Mouse (Mus musculus) lung, embryonic 15.5 days (tissue): ENCODE results near the gene Prpf4. TPM values are rescaled to one million over a fixed set of nuclear protein-coding genes. Genes with fewer than 3 reads are reported as not detected.

Experiments used
- ATAC-seq: fragments of 200-750 bp; cut with Nextera tagmentation; 2 replicates; pipeline ENCODE4 v1.8.0; 2017; ENCODE audit warnings: moderate number of reproducible peaks, borderline replicate concordance; ENCODE audit not compliant: low FRiP score, low TSS enrichment; ENCODE audit errors: extremely low read depth
- H3K27ac ChIP-seq: fragments of 300-500 bp; sonication (generic); 2 replicates; pipeline ENCODE4 v1.5.1; 2015; ENCODE audit warnings: moderate library complexity, mild to moderate bottlenecking, inconsistent platforms
- H3K27me3 ChIP-seq: fragments of 300-500 bp; sonication (generic); 2 replicates; pipeline ENCODE4 v1.6.1; 2015; ENCODE audit warnings: inconsistent platforms
- H3K36me3 ChIP-seq: fragments of 300-500 bp; sonication (generic); 2 replicates; pipeline ENCODE4 v1.6.1; 2015; ENCODE audit warnings: inconsistent platforms
- H3K4me1 ChIP-seq: fragments of 300-500 bp; sonication (generic); 2 replicates; pipeline ENCODE4 v1.6.1; 2015; ENCODE audit warnings: inconsistent platforms
- H3K4me2 ChIP-seq: fragments of 300-500 bp; sonication (generic); 2 replicates; pipeline ENCODE4 v1.6.1; 2015; ENCODE audit warnings: inconsistent platforms, mild to moderate bottlenecking, moderate library complexity
- H3K4me3 ChIP-seq: fragments of 300-500 bp; sonication (generic); 2 replicates; pipeline ENCODE4 v1.5.1; 2015; ENCODE audit warnings: mild to moderate bottlenecking, inconsistent platforms
- H3K9ac ChIP-seq: fragments of 300-500 bp; sonication (generic); 2 replicates; pipeline ENCODE4 v1.6.1; 2015; ENCODE audit warnings: inconsistent platforms
- H3K9me3 ChIP-seq: fragments of 300-500 bp; sonication (generic); 2 replicates; pipeline ENCODE4 v1.6.1; 2016; ENCODE audit warnings: inconsistent platforms
- WGBS: fragments of 180-500 bp; shearing (Covaris S2); methylation state at CpG from one replicate; pipeline ENCODE4 v1.1.7; 2015; 5-methylcytosine and 5-hydroxymethylcytosine counted together
- polyA plus RNA-seq: library from polyadenylated mRNA; unstranded; fragments of >200 nt; fragmentation: Nextera tagmentation; extraction: Ambion mirVana; gene quantifications from 2 replicates; pipeline ENCODE4 v1.2.1, GENCODE M21; 2015

Gene Prpf4
- polyA plus RNA-seq, 1 experiment from 2014 or later: 22.4 TPM

DNA sequence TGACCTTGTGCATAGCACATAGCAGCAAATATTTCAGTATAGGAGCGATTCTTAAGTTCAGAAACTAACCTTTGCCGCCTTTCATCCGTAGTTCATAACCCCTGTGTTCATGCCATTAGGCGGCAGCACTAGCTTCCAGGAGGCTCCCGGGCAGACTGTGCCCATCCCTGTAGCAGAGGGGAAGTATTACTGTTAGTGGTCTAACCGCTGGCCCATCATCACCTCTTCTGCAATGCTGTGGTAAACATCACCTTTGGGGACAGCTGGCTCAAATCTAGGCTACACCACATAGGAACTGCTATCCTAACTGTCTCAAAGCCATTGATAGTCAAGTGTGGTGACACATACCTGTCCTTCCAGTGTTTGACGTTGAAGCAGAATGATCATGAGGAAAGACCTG is 16.7 kb upstream of the Prpf4 start:
- no peaks in the 10 kb centered on the region for H3K27me3 ChIP-seq
- no peak overlapping the region for H3K4me3 ChIP-seq
- no peak overlapping the region for H3K9ac ChIP-seq
- WGBS: 77% methylated on average over 7 of the region's 7 CpGs
- no peak overlapping the region for H3K27ac ChIP-seq
- no peaks in the 10 kb centered on the region for H3K4me1 ChIP-seq
- H3K36me3 ChIP-seq: peaks cover 54% of the 10 kb centered on the region
- no peak for ATAC-seq
- no peaks in the 10 kb centered on the region for H3K9me3 ChIP-seq
- H3K4me2 ChIP-seq: no peak overlapping the region

DNA sequence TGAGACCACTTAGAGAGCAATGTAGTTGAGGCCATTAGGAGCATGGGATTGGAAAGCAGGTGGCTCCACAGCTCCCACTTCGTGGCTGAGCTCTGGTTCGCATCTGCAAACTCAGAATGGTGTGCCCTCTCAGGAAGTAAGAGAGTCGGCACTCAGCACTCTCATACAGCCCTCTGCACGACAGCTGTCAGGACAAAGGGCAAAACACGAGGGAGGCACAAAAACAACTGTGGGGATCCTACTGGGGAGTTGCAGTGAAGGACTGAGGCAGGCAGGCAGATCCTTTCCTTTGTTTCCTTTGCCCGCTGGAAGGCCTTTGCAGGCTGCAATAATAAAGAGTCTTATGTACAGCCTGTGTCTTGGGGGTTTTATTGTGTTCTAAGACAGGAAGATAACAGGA is 15.1 kb upstream of the Prpf4 start:
- H3K27ac ChIP-seq: no peak overlapping the region
- no peak overlapping the region for H3K9ac ChIP-seq
- no peaks in the 10 kb centered on the region for H3K9me3 ChIP-seq
- H3K4me1 ChIP-seq: no peaks in the 10 kb centered on the region
- ATAC-seq: no peak
- peaks cover 66% of the 10 kb centered on the region for H3K36me3 ChIP-seq
- WGBS: 70% methylated on average over 6 of the region's 6 CpGs
- no peaks in the 10 kb centered on the region for H3K27me3 ChIP-seq
- no peak overlapping the region for H3K4me2 ChIP-seq
- no peak overlapping the region for H3K4me3 ChIP-seq

DNA sequence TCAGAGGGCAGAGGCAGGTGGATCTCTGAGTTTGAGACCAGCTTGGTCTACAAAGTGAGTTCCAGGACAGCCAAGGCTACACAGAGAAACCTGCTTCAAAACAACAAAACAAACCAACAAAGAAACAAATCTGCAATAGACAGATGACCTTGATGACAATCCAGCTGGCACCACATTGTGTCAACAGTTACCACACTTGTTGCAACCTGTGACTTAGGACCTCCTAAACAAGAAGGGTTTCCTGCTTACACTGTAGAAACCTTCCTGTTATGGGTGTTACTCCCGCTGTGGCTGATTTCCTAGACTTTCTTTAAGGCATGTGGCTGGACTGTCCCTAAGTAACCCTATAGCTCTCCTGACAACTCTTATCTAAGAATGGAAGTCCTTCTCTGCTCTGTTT is 12.8 kb upstream of the Prpf4 start:
- H3K36me3 ChIP-seq: peaks cover 77% of the 10 kb centered on the region

DNA sequence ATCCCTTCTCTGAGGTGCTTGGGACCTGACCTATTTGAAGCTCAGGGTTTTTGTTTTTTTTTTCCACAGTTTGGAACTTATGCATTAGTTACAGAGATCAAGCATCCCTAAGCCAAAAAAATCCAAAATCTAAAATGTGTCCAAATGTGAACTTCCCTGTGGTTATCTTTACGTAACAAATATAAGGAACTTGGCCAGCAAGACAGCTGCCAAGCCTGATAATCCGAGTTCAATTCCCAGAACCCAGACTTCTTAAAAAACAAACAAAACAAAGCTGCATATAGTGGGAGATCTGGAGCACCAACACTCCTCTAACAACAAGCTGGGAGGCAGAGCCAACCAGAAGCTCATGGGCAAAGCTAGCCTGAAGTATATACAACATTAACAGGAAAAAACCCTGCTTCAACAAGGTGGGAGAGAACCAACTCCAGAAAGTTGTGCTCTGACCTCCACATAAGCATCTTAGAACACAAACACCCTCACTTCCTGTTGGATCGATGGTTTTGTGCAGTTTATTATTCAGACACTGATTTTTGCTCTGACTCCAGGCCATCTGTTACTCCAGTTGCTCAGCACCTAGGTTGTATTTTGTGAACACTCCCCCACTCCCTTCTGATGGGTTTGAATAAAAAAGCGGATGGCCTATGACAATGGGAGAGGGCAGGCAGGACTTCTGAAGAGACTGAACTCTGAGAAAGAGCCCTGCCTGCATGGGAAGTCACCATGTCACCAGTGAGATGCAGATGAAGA is 10.8 kb upstream of the Prpf4 start:
- WGBS: 78% methylated on average over 4 of the region's 4 CpGs
- no peak for ATAC-seq
- Histone ChIP-seq H3K27me3 (no peaks in the 10 kb centered on the region), H3K27ac (no peak overlapping the region), H3K36me3 (peaks cover 79% of the 10 kb centered on the region), H3K9ac (no peak overlapping the region), H3K4me3 (no peak overlapping the region), H3K4me1 (no peaks in the 10 kb centered on the region), H3K4me2 (no peak overlapping the region), H3K9me3 (no peaks in the 10 kb centered on the region)

More for the DNA sequence above, 12.8 kb upstream of the Prpf4 start:
- H3K27me3 ChIP-seq: no peaks in the 10 kb centered on the region
- H3K4me1 ChIP-seq: no peaks in the 10 kb centered on the region
- H3K9ac ChIP-seq: no peak overlapping the region
- H3K4me2 ChIP-seq: no peak overlapping the region
- no peaks in the 10 kb centered on the region for H3K9me3 ChIP-seq
- 81% methylated on average over 1 of the region's 1 CpGs for WGBS
- no peak for ATAC-seq
- H3K27ac ChIP-seq: no peak overlapping the region
- no peak overlapping the region for H3K4me3 ChIP-seq

DNA sequence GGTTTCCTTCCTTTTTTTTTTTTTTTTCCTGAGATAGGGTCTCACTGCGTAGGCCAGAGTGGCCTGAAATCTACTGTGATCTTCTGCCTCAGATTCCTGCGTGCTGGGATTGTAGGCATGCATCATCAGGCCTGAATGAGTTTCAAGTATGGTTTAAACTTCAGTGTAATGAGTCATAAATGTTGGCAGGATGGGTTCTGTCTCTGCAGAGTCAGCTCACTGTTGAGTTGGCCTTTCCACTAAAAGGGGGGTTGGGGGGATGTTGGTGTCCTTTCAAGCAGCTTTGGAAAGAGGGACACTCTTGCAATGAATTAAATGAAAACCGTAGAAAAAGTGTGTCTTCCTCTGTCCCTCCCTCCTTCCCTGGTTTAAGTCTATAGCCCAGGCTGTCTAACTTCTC is 9.6 kb upstream of the Prpf4 start:
- H3K4me3 ChIP-seq: no peak overlapping the region
- no peaks in the 10 kb centered on the region for H3K4me1 ChIP-seq
- no peak overlapping the region for H3K4me2 ChIP-seq
- H3K9me3 ChIP-seq: no peaks in the 10 kb centered on the region
- 90% methylated on average over 3 of the region's 3 CpGs for WGBS
- H3K27me3 ChIP-seq: no peaks in the 10 kb centered on the region
- H3K36me3 ChIP-seq: peaks cover 80% of the 10 kb centered on the region
- no peak overlapping the region for H3K27ac ChIP-seq
- no peak for ATAC-seq
- H3K9ac ChIP-seq: no peak overlapping the region

DNA sequence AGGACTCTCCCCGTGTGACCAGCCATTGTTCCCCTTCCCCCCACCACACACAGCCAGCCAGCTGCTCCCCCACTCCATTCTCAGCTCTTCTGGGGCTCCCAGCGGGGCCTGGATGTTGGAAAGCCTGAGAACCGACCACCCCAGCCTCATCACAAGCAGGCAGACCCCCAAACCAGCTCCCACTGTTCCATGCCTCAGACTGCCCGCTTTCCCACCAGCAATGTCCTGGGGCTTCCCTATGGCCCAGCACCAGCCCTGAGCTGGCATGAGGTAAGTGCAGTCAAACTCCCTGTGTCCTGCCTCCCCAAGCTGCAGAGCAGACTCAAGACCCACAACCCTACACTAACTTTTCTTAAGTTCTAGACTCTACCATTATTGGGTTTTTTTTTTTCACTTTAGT is 2.5 kb upstream of the Prpf4 start:
- ATAC-seq: no peak
- H3K27me3 ChIP-seq: no peaks in the 10 kb centered on the region
- no peak overlapping the region for H3K27ac ChIP-seq
- peaks cover 18% of the 10 kb centered on the region for H3K4me1 ChIP-seq
- 77% methylated on average over 4 of the region's 4 CpGs for WGBS
- H3K36me3 ChIP-seq: peaks cover 21% of the 10 kb centered on the region
- no peaks in the 10 kb centered on the region for H3K9me3 ChIP-seq
- H3K9ac ChIP-seq: no peak overlapping the region
- H3K4me3 ChIP-seq: no peak overlapping the region
- H3K4me2 ChIP-seq: no peak overlapping the region

DNA sequence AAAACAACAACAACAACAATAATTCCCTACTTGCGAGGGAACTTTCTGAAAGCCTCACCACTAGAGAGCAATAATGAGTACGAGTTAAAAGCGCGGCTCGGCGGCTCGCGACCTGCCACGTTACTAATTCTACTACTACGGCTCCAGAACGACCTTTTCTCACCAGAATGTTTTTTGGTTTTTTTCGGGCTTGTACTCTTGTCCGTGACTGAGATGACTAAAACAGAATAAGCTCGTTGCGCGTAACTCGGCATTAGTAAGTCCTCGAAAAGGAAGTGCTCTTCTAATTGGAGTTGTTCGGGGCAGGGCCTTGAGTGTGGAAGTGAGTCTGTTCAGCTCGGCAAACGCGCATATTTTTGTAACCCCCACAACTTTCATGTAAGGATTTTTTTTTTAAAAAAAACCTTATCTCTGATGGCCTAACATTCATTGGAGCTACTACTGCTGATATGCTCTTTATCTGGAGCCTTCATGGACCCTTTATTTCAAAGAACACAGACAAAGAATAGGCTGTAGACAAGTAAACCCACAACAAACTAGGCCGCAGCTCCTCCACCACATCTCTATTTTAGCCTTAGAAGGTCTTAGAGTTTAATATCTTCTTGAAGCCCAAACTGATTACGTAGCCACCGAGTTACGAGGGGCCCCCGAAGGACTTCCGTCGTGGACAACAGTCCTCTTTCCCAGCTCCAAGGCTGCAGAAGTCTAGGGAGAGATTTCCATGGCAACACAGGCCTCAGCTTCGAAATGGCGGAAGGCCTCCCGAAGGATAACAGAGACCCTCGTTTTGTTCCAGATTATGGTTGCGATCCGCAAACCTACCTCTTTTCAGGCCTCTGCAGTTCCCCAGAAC is 641 bp upstream of the Prpf4 start:
- peak overlapping the region; percentile 83 for H3K27ac ChIP-seq

DNA sequence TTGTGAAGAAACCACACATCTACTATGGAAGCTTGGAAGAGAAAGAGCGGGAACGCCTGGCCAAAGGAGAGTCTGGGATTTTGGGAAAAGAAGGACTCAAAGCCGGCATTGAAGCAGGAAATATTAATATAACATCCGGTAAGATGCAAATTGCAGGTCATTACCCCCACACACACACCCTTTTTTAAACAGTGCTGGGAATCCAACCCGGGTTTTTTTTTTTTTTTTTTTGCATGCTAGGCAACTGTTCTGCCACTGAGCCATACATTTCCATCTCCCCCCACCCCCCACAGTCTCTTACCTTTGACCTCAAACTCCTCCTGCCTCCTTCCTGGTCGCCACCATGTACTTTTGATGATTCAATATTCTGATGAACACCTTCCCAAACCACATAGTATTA is 1.0 kb downstream of the Prpf4 start:
- peak overlapping the region; percentile 80 for H3K9ac ChIP-seq
- H3K4me3 ChIP-seq: peak overlapping the region; percentile 73
- WGBS: 13% methylated on average over 6 of the region's 6 CpGs
- H3K27me3 ChIP-seq: no peaks in the 10 kb centered on the region
- peaks cover 34% of the 10 kb centered on the region for H3K36me3 ChIP-seq
- peak overlapping the region; percentile 83; the same call in 1 of the 2 replicates for H3K27ac ChIP-seq
- ATAC-seq: no peak
- H3K4me2 ChIP-seq: peak overlapping the region; percentile 58
- no peaks in the 10 kb centered on the region for H3K9me3 ChIP-seq
- peaks cover 18% of the 10 kb centered on the region for H3K4me1 ChIP-seq

More for the DNA sequence above, 641 bp upstream of the Prpf4 start:
- peak overlapping the region; percentile 53 for H3K4me2 ChIP-seq
- H3K9me3 ChIP-seq: no peaks in the 10 kb centered on the region
- peak overlapping the region; percentile 50 for H3K9ac ChIP-seq
- peak overlapping the region; percentile 73 for H3K4me3 ChIP-seq
- peaks cover 18% of the 10 kb centered on the region for H3K4me1 ChIP-seq
- ATAC-seq: no peak; the same call in 1 of the 2 replicates
- no peaks in the 10 kb centered on the region for H3K27me3 ChIP-seq
- H3K36me3 ChIP-seq: peaks cover 21% of the 10 kb centered on the region
- under 1% methylated on average over 35 of the region's 35 CpGs for WGBS

DNA sequence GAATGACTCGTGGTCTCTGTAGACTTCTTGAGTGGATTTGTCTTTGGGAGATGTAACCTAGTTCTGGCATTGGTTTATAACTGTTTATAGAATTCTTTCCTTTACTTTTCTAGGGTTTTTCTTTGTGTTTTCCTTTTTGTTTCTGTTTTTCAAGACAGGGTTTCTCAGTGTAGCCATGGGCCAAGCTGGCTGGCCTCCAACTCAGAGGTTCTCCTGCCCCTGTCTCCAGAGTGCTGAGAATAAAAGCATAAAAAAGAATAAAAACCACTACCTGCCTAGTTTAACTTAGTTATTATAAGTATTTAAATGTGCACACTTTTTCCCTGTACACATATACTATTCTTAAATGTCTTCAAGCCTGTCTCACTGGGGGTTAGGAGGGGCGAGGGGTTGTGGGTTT is 1.7 kb downstream of the Prpf4 start:
- WGBS: 84% methylated on average over 2 of the region's 2 CpGs
- H3K9ac ChIP-seq: peak overlapping the region; percentile 80; the same call in 1 of the 2 replicates
- peak overlapping the region; percentile 73 for H3K4me3 ChIP-seq
- H3K27me3 ChIP-seq: no peaks in the 10 kb centered on the region
- no peaks in the 10 kb centered on the region for H3K9me3 ChIP-seq
- peaks cover 41% of the 10 kb centered on the region for H3K36me3 ChIP-seq
- H3K4me1 ChIP-seq: peaks cover 18% of the 10 kb centered on the region
- H3K4me2 ChIP-seq: peak overlapping the region; percentile 58
- H3K27ac ChIP-seq: no peak overlapping the region
- ATAC-seq: no peak

DNA sequence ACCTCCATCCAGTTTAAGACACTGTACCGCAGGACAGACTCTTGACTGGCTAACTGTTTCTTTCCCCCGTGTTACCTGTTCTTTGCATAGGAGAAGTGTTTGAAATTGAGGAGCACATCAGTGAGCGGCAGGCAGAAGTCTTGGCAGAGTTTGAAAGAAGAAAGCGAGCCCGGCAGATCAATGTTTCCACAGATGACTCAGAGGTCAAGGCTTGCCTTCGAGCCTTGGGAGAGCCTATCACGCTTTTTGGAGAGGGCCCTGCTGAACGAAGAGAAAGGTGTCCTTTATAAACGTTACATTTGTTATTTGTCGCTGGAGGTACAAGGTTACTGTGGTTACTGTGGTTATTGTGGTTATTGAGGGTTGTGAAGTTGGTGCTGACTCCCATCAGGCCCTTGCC is 3.0 kb downstream of the Prpf4 start:
- ATAC-seq: no peak
- H3K4me1 ChIP-seq: peaks cover 12% of the 10 kb centered on the region
- WGBS: 87% methylated on average over 10 of the region's 10 CpGs
- H3K27me3 ChIP-seq: no peaks in the 10 kb centered on the region
- H3K27ac ChIP-seq: no peak overlapping the region
- H3K4me2 ChIP-seq: no peak overlapping the region
- no peak overlapping the region for H3K9ac ChIP-seq
- H3K4me3 ChIP-seq: no peak overlapping the region
- H3K9me3 ChIP-seq: no peaks in the 10 kb centered on the region
- peaks cover 54% of the 10 kb centered on the region for H3K36me3 ChIP-seq

DNA sequence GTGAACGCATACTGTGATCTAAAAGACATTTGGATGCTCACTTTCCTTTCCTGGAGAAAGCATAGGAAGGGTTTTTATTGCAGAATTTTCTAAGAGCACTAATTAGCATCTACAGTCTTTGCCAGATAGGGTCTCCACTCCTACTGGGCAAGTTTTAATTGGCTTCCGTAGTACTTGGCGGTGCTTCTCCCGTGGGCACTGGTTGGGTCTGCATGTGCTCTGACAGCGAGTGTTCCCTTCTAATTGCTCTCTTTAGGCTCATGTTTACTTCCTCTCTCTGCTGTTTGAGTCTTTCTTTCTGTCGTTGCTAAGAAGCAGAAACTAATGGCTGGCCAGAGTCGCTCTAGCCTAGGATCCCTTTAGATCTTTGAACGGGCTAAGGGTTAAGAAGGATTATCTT is 9.9 kb downstream of the Prpf4 start:
- Histone ChIP-seq H3K4me2 (no peak overlapping the region), H3K4me1 (no peaks in the 10 kb centered on the region), H3K9me3 (no peaks in the 10 kb centered on the region), H3K4me3 (no peak overlapping the region), H3K36me3 (peaks cover 99% of the 10 kb centered on the region), H3K27ac (no peak overlapping the region), H3K9ac (no peak overlapping the region), H3K27me3 (no peaks in the 10 kb centered on the region)
- ATAC-seq: no peak
- 87% methylated on average over 8 of the region's 8 CpGs for WGBS

DNA sequence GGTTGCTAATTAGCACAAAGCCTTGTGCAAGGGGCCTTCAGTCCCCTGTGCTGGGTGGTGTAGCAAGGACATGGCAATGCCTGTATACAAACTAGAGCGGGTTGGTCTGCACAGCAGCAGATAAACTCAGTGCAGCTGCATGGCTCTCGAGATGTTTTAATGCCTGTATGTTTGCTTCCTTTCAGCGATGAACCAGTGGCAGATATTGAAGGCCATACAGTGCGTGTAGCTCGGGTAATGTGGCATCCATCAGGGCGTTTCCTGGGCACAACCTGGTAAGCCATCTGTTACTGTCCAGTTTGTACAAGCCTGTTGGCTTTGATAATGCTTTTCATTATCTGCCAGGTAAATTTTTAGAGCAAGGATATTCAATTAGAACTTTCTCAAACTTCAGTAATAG is 10.5 kb downstream of the Prpf4 start:
- ATAC-seq: no peak
- no peak overlapping the region for H3K27ac ChIP-seq
- no peaks in the 10 kb centered on the region for H3K9me3 ChIP-seq
- H3K36me3 ChIP-seq: peaks cover 99% of the 10 kb centered on the region
- no peaks in the 10 kb centered on the region for H3K4me1 ChIP-seq
- no peaks in the 10 kb centered on the region for H3K27me3 ChIP-seq
- 93% methylated on average over 6 of the region's 6 CpGs for WGBS
- H3K4me2 ChIP-seq: no peak overlapping the region
- no peak overlapping the region for H3K9ac ChIP-seq
- H3K4me3 ChIP-seq: no peak overlapping the region
